Mouse (Mus musculus) heart, postnatal 0 days (tissue): ENCODE data around the gene Vwa3a.

Source experiments
- CTCF ChIP-seq: IDR thresholded peaks from 2 replicates; pipeline ENCODE4 v1.5.1; 2016; ENCODE audit warnings: antibody characterized with exemption, control low read depth, low read depth
- EP300 ChIP-seq: IDR thresholded peaks from 2 replicates; pipeline ENCODE4 v1.6.1; 2016; ENCODE audit warnings: antibody characterized with exemption, low read depth

DNA sequence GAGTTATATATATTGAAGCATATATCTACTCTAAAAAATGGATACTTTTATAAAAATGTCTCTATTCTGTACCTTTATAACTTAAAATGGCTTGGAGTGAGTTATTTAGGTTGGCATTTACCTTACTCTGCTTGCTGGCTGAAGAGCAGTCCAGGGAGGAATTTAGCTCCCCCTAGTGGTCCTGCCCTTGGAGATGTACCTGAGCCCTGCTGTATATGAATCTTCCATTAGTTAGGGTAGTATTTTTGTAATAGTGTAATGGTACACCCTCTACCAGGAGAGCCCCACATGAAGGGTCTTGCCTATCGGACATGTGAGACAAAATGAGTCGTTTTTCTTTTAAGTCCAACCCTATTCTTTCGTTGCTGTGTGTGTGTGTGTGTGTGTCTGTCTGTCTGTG, 11.5 kb upstream of the Vwa3a start:
- TF ChIP-seq EP300 (no peak), CTCF (peak; percentile 74)
